Mouse (Mus musculus): Measurements from ENCODE around the gene Hist1h2aa. TPM values are rescaled to one million over a fixed set of nuclear protein-coding genes. Genes with fewer than 3 reads are reported as not detected.

Hist1h2aa gene
- polyA plus RNA-seq, 1 experiment from 2014 or later, result not detected

DNA sequence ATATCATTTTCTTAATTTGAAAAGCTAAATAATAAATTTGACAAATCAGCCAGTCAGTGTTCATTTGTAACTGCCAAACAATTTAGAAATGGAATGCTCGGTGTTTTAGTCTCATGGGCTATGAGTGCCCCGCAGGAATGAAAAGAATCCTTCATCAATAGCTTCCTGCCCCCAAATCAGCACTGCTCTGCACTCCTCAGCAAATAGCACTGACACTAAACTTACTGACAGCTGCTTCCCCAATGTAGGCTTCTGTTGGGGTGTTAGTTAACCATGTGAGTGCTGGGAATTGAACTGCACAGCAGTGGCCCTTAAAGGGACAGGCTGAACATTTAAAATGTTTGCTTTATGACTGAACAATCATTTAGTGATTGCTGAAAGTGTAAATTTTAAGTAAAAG, 25.5 kb downstream of the Hist1h2aa start:
- DNase-seq (ENCODE audit: low spot score), result no peak
- 0 out of 2 replicates have a peak, but pooled peaks cover 3% of the 10 kb centered on the region for H3K4me1 ChIP-seq
- no peak overlapping the region for H3K4me3 ChIP-seq
- no peak overlapping the region for H3K27ac ChIP-seq
- H3K9me3 ChIP-seq (replicated peaks), result no peaks in the 10 kb centered on the region
- WGBS, result 55% methylated on average over 2 of the region's 2 CpGs
- no peaks in the 10 kb centered on the region for H3K36me3 ChIP-seq
- no peaks in the 10 kb centered on the region for H3K27me3 ChIP-seq (ENCODE audit: low read depth, poor library complexity, severe bottlenecking)

DNA sequence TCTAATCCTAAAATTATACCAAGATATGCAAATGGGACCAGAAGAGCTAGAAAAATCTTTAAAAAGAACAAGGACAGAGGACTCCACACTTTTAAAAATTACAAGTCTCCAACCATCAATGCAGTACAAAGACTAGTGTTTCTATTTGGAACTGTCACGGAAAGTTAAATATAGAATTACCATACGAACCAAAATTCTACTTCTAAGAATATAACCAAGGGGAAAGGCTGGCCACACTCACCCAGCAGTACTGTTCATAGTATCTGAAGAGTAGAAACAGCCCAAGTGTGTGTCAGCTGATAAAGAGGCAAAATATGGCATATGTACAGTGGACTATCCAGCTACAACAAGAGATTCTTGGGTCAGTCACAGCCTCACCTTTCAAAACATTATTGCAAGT, 30.6 kb downstream of the Hist1h2aa start:
- H3K4me3 ChIP-seq, result no peak overlapping the region
- H3K4me1 ChIP-seq, result 0 out of 2 replicates have a peak, but pooled peaks cover under 1% of the 10 kb centered on the region
- H3K36me3 ChIP-seq, result no peaks in the 10 kb centered on the region
- no peak overlapping the region for H3K27ac ChIP-seq
- no peaks in the 10 kb centered on the region for H3K27me3 ChIP-seq (ENCODE audit: low read depth, poor library complexity, severe bottlenecking)
- no peaks in the 10 kb centered on the region for H3K9me3 ChIP-seq (replicated peaks)
- WGBS, result 82% methylated on average over 2 of the region's 2 CpGs
- DNase-seq (ENCODE audit: low spot score), result no peak

DNA sequence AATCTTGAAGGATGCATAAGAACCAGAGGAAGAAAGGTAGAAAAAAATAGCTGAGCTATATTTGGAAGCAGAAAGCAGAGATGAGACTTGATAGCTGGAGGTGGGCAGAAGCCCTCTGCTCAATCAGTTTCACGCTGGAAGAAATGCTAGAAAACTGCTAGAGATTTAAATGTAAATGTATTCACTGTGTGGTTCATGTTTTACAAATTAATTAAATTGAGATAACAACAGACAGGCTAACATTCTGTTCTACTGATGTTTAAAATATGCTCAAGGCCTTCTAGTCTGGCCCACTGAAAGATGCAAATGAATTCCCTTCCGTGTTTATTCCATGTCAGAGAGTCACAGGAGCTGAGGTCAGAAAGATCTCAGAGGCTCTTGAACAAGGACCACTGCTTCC, 37.6 kb downstream of the Hist1h2aa start:
- Histone ChIP-seq H3K27ac (no peak overlapping the region), H3K4me1 (no peaks in the 10 kb centered on the region), H3K36me3 (no peaks in the 10 kb centered on the region), H3K27me3 (ENCODE audit: low read depth, poor library complexity, severe bottlenecking) (no peaks in the 10 kb centered on the region), H3K4me3 (no peak overlapping the region), H3K9me3 (replicated peaks) (no peaks in the 10 kb centered on the region)
- no peak for DNase-seq (ENCODE audit: low spot score)
- 75% methylated on average over 2 of the region's 2 CpGs for WGBS

DNA sequence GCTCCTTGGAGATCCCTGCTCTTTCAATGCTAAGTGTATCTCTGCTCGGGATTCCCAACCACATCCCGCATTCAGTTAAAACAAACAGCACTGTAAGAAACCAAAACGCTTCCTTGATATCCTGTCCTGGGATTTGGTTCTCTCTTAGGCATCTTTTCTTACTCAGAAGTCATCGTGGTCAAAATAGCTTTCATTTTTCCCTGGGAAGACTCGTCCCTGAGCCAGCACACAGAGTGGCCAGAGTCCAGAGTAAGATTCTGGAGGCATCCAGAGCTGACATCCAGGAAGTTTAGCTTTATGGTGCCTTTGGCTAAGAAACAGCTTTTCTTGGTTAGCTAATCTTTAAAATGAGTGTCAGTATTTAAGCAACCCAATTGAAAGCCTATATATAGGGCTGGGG, 38.0 kb downstream of the Hist1h2aa start:
- Histone ChIP-seq H3K4me3 (no peak overlapping the region), H3K27me3 (ENCODE audit: low read depth, poor library complexity, severe bottlenecking) (no peaks in the 10 kb centered on the region), H3K9me3 (replicated peaks) (no peaks in the 10 kb centered on the region), H3K27ac (no peak overlapping the region), H3K4me1 (no peaks in the 10 kb centered on the region), H3K36me3 (no peaks in the 10 kb centered on the region)
- 87% methylated on average over 5 of the region's 5 CpGs for WGBS
- no peak for DNase-seq (ENCODE audit: low spot score)

Small RNA genes within 50 kb of the gene (microRNA-seq; reads per million reads assigned to microRNA genes)
- not detected for gene Gm44344

Other genes starting within 250 kb of the Hist1h2aa start
- gene Hist1h1t, start 238.6 kb upstream of the Hist1h2aa start, polyA plus RNA-seq (2016; fragmentation: Nextera tagmentation; extraction: Ambion mirVana), result 0.26 TPM in 1 of 2 replicates, not detected in the other
- 6.4 and 6.5 TPM in 2 replicates for gene Hist1h4c, start 236.0 kb upstream of the Hist1h2aa start, polyA plus RNA-seq (2016; fragmentation: Nextera tagmentation; extraction: Ambion mirVana)
- gene Hfe, start 223.6 kb upstream of the Hist1h2aa start, polyA plus RNA-seq (2016; fragmentation: Nextera tagmentation; extraction: Ambion mirVana), result 1.6 and 2.0 TPM in 2 replicates
- gene Hist1h1c, start 195.7 kb upstream of the Hist1h2aa start, polyA plus RNA-seq (2016; fragmentation: Nextera tagmentation; extraction: Ambion mirVana), result 8.6 and 11.8 TPM in 2 replicates
- 9.6 TPM in 2 replicates for gene Hist1h3c, start 188.9 kb upstream of the Hist1h2aa start, polyA plus RNA-seq (2016; fragmentation: Nextera tagmentation; extraction: Ambion mirVana)
- 3.5 and 3.7 TPM in 2 replicates for gene Hist1h2bb, start 187.7 kb upstream of the Hist1h2aa start, polyA plus RNA-seq (2016; fragmentation: Nextera tagmentation; extraction: Ambion mirVana)
- gene Hist1h2ab, start 183.3 kb upstream of the Hist1h2aa start, polyA plus RNA-seq (2016; fragmentation: Nextera tagmentation; extraction: Ambion mirVana), result 55.9 and 60.6 TPM in 2 replicates
- gene Hist1h3b, start 182.2 kb upstream of the Hist1h2aa start, polyA plus RNA-seq (2016; fragmentation: Nextera tagmentation; extraction: Ambion mirVana), result 6.3 and 9.7 TPM in 2 replicates
- 4.4 and 5.9 TPM in 2 replicates for gene Hist1h4b, start 177.4 kb upstream of the Hist1h2aa start, polyA plus RNA-seq (2016; fragmentation: Nextera tagmentation; extraction: Ambion mirVana)
- 0.51 and 0.62 TPM in 2 replicates for gene Hist1h4a, start 173.2 kb upstream of the Hist1h2aa start, polyA plus RNA-seq (2016; fragmentation: Nextera tagmentation; extraction: Ambion mirVana)
- gene Hist1h3a, start 172.1 kb upstream of the Hist1h2aa start, polyA plus RNA-seq (2016; fragmentation: Nextera tagmentation; extraction: Ambion mirVana), result 3.0 and 5.3 TPM in 2 replicates
- gene Hist1h1a, start 170.8 kb upstream of the Hist1h2aa start, polyA plus RNA-seq (2016; fragmentation: Nextera tagmentation; extraction: Ambion mirVana), result 2.1 and 4.0 TPM in 2 replicates
- gene Trim38, start 164.5 kb upstream of the Hist1h2aa start, polyA plus RNA-seq (2016; fragmentation: Nextera tagmentation; extraction: Ambion mirVana), result not detected in 2 replicates
- 0.04 TPM in 1 of 2 replicates, not detected in the other for gene Slc17a2, start 127.5 kb upstream of the Hist1h2aa start, polyA plus RNA-seq (2016; fragmentation: Nextera tagmentation; extraction: Ambion mirVana)
- not detected in 2 replicates for gene Slc17a3, start 95.0 kb upstream of the Hist1h2aa start, polyA plus RNA-seq (2016; fragmentation: Nextera tagmentation; extraction: Ambion mirVana)
- not detected in 2 replicates for gene Slc17a1, start 66.7 kb upstream of the Hist1h2aa start, polyA plus RNA-seq (2016; fragmentation: Nextera tagmentation; extraction: Ambion mirVana)
- not detected in 2 replicates for gene Slc17a4, start 19.5 kb upstream of the Hist1h2aa start, polyA plus RNA-seq (2016; fragmentation: Nextera tagmentation; extraction: Ambion mirVana)
- gene Hist1h2ba, start 306 bp upstream of the Hist1h2aa start, polyA plus RNA-seq (2016; fragmentation: Nextera tagmentation; extraction: Ambion mirVana), result not detected in 2 replicates
- not detected in 2 replicates for gene Scgn, start 56.8 kb downstream of the Hist1h2aa start, polyA plus RNA-seq (2016; fragmentation: Nextera tagmentation; extraction: Ambion mirVana)

Data from limb, embryonic 10.5 days (tissue).